Mouse (Mus musculus): ENCODE results near the gene Filip1l.

- no peak for TF ChIP-seq HCFC1 (IDR thresholded peaks at IDR 0.05; ENCODE audit: borderline replicate concordance, insufficient read depth, low read length)
- no peak for TF ChIP-seq CHD2 (IDR thresholded peaks at IDR 0.05; ENCODE audit: low read depth, low read length)
Observed at GRCm38 (mm10) chr16:57554886-57555400, 202.1 kb downstream of the Filip1l start.
